Mouse (Mus musculus): ENCODE results near the gene Det1. TPM values are rescaled to one million over a fixed set of nuclear protein-coding genes. Genes with fewer than 3 reads are reported as not detected.

Gene Det1
- total RNA-seq, 2 experiments from 2014 or later = 7.0 to 7.6 TPM

GRCm38 (mm10) chr7:78782639-78783581 lies 64.2 kb downstream of the Det1 start, which contains the start of the genes Mrps11 and Mrpl46:
TSS of gene Mrps11 (plus strand) at chr7:78783119.
TSS of gene Mrpl46 (minus strand) at chr7:78783531.
- DNase-seq = peak; percentile 83 to 84

- no peak for DNase-seq
Measured at GRCm38 (mm10) chr7:78778741-78779140, 68.3 kb downstream of the Det1 start.

Small RNA genes within 50 kb of the gene (microRNA-seq; reads per million reads assigned to microRNA genes)
- 192 to 245 reads per million in 2 experiments for gene Mir7-2

Other genes starting within 250 kb of the Det1 start
- 100 to 1,000 TPM; 199 to 229 TPM for gene Ntrk3, start 109.3 kb downstream of the Det1 start, total RNA-seq (2021)
- gene Mrps11, start 64.1 kb downstream of the Det1 start, total RNA-seq (2021) = 10 to 100 TPM; 36.2 to 38.8 TPM
- gene Mrpl46, start 63.7 kb downstream of the Det1 start, total RNA-seq (2021) = 10 to 100 TPM; 29.9 to 30.4 TPM
- 10 to 100 TPM; 20.2 to 23.1 TPM for gene Aen, start 48.6 kb upstream of the Det1 start, total RNA-seq (2021)
- 1 to 10 TPM in 1 of 2 experiments, under 1 TPM in 1; 0.60 to 1.1 TPM for gene Isg20, start 66.2 kb upstream of the Det1 start, total RNA-seq (2021)
- 1 to 10 TPM; 3.2 to 3.9 TPM for gene Acan, start 206.2 kb upstream of the Det1 start, total RNA-seq (2021)

Data from layer of hippocampus, postnatal 36 days (tissue).